Mouse (Mus musculus): ENCODE data around the gene Nkx2-5. TPM values are rescaled to one million over a fixed set of nuclear protein-coding genes. Genes with fewer than 3 reads are reported as not detected.

The Nkx2-5 gene
- polyA plus RNA-seq, 1 experiment from 2014 or later, result not detected

- Histone ChIP-seq H3K36me3 (ENCODE audit: insufficient read depth, low read length) (peaks cover 39% of the 10 kb centered on the region), H3K4me3 (ENCODE audit: low read length) (no peak overlapping the region), H3K27ac (ENCODE audit: low read length) (no peak overlapping the region), H3K9me3 (ENCODE audit: low read length) (no peaks in the 10 kb centered on the region), H3K9ac (replicated peaks; ENCODE audit: low read length) (no peak overlapping the region), H3K4me2 (replicated peaks; ENCODE audit: low read depth, low read length) (no peak overlapping the region), H3K27me3 (ENCODE audit: insufficient read depth, low read length) (no peaks in the 10 kb centered on the region), H3K4me1 (ENCODE audit: insufficient read depth, low read length) (no peaks in the 10 kb centered on the region)
- ATAC-seq (ENCODE audit: low FRiP score, low TSS enrichment), result no peak
- 77% methylated on average over 5 of the region's 5 CpGs for WGBS
These were observed 51.6 kb downstream of the Nkx2-5 start for GRCm38 (mm10) chr17:26793068-26793765.

- Histone ChIP-seq H3K36me3 (ENCODE audit: insufficient read depth, low read length) (peaks cover 45% of the 10 kb centered on the region), H3K27me3 (ENCODE audit: insufficient read depth, low read length) (no peaks in the 10 kb centered on the region), H3K4me1 (ENCODE audit: insufficient read depth, low read length) (no peaks in the 10 kb centered on the region), H3K9ac (replicated peaks; ENCODE audit: low read length) (no peak overlapping the region), H3K4me2 (replicated peaks; ENCODE audit: low read depth, low read length) (no peak overlapping the region), H3K4me3 (ENCODE audit: low read length) (no peak overlapping the region), H3K27ac (ENCODE audit: low read length) (no peak overlapping the region), H3K9me3 (ENCODE audit: low read length) (no peaks in the 10 kb centered on the region)
- WGBS, result 91% methylated on average over 15 of the region's 15 CpGs
- no peak for ATAC-seq (ENCODE audit: low FRiP score, low TSS enrichment)
These were observed 52.7 kb downstream of the Nkx2-5 start for GRCm38 (mm10) chr17:26792096-26792495.

- WGBS, result 66% methylated on average over 7 of the region's 7 CpGs
- ATAC-seq (ENCODE audit: low FRiP score, low TSS enrichment), result no peak
- peaks cover 50% of the 10 kb centered on the region for H3K36me3 ChIP-seq (ENCODE audit: insufficient read depth, low read length)
These were observed 53.2 kb downstream of the Nkx2-5 start for GRCm38 (mm10) chr17:26791580-26791979.

GRCm38 (mm10) chr17:26790269-26791214 lies 54.3 kb downstream of the Nkx2-5 start:
- Histone ChIP-seq H3K9me3 (ENCODE audit: low read length) (no peaks in the 10 kb centered on the region), H3K4me2 (replicated peaks; ENCODE audit: low read depth, low read length) (no peak overlapping the region), H3K27me3 (ENCODE audit: insufficient read depth, low read length) (no peaks in the 10 kb centered on the region), H3K9ac (replicated peaks; ENCODE audit: low read length) (no peak overlapping the region), H3K4me1 (ENCODE audit: insufficient read depth, low read length) (no peaks in the 10 kb centered on the region), H3K36me3 (ENCODE audit: insufficient read depth, low read length) (peaks cover 50% of the 10 kb centered on the region), H3K27ac (ENCODE audit: low read length) (no peak overlapping the region), H3K4me3 (ENCODE audit: low read length) (no peak overlapping the region)
- WGBS, result 77% methylated on average over 11 of the region's 11 CpGs
- ATAC-seq (ENCODE audit: low FRiP score, low TSS enrichment), result no peak

More at GRCm38 (mm10) chr17:26791580-26791979, 53.2 kb downstream of the Nkx2-5 start:
- Histone ChIP-seq H3K27me3 (ENCODE audit: insufficient read depth, low read length) (no peaks in the 10 kb centered on the region), H3K9me3 (ENCODE audit: low read length) (no peaks in the 10 kb centered on the region), H3K4me1 (ENCODE audit: insufficient read depth, low read length) (no peaks in the 10 kb centered on the region), H3K27ac (ENCODE audit: low read length) (no peak overlapping the region), H3K4me3 (ENCODE audit: low read length) (no peak overlapping the region), H3K9ac (replicated peaks; ENCODE audit: low read length) (no peak overlapping the region), H3K4me2 (replicated peaks; ENCODE audit: low read depth, low read length) (no peak overlapping the region)

GRCm38 (mm10) chr17:26789460-26790268 lies 55.1 kb downstream of the Nkx2-5 start:
- H3K36me3 ChIP-seq (ENCODE audit: insufficient read depth, low read length), result peaks cover 50% of the 10 kb centered on the region

GRCm38 (mm10) chr17:26788986-26789385 lies 55.8 kb downstream of the Nkx2-5 start:
- H3K4me3 ChIP-seq (ENCODE audit: low read length), result no peak overlapping the region
- 91% methylated on average over 8 of the region's 8 CpGs for WGBS
- no peak overlapping the region for H3K4me2 ChIP-seq (replicated peaks; ENCODE audit: low read depth, low read length)
- no peak for ATAC-seq (ENCODE audit: low FRiP score, low TSS enrichment)
- no peak overlapping the region for H3K9ac ChIP-seq (replicated peaks; ENCODE audit: low read length)
- no peaks in the 10 kb centered on the region for H3K9me3 ChIP-seq (ENCODE audit: low read length)
- no peaks in the 10 kb centered on the region for H3K27me3 ChIP-seq (ENCODE audit: insufficient read depth, low read length)
- no peaks in the 10 kb centered on the region for H3K4me1 ChIP-seq (ENCODE audit: insufficient read depth, low read length)
- no peak overlapping the region for H3K27ac ChIP-seq (ENCODE audit: low read length)
- H3K36me3 ChIP-seq (ENCODE audit: insufficient read depth, low read length), result peaks cover 50% of the 10 kb centered on the region

More at GRCm38 (mm10) chr17:26789460-26790268, 55.1 kb downstream of the Nkx2-5 start:
- H3K4me3 ChIP-seq (ENCODE audit: low read length), result no peak overlapping the region
- no peaks in the 10 kb centered on the region for H3K9me3 ChIP-seq (ENCODE audit: low read length)
- H3K4me1 ChIP-seq (ENCODE audit: insufficient read depth, low read length), result no peaks in the 10 kb centered on the region
- no peak overlapping the region for H3K4me2 ChIP-seq (replicated peaks; ENCODE audit: low read depth, low read length)
- H3K27me3 ChIP-seq (ENCODE audit: insufficient read depth, low read length), result no peaks in the 10 kb centered on the region
- no peak overlapping the region for H3K9ac ChIP-seq (replicated peaks; ENCODE audit: low read length)
- no peak overlapping the region for H3K27ac ChIP-seq (ENCODE audit: low read length)
- 91% methylated on average over 8 of the region's 8 CpGs for whole genome bisulfite sequencing
- ATAC-seq (ENCODE audit: low FRiP score, low TSS enrichment), result no peak

Other genes with a start within 250 kb of the Nkx2-5 start
- 251 and 271 TPM in 2 replicates for gene Atp6v0e, start 181.8 kb downstream of the Nkx2-5 start, polyA plus RNA-seq (2015; fragmentation: Nextera tagmentation; extraction: Ambion mirVana)
- 5.0 and 9.2 TPM in 2 replicates for gene Crebrf, start 129.4 kb downstream of the Nkx2-5 start, polyA plus RNA-seq (2015; fragmentation: Nextera tagmentation; extraction: Ambion mirVana)
- 53.1 and 57.4 TPM in 2 replicates for gene Bnip1, start 63.9 kb downstream of the Nkx2-5 start, polyA plus RNA-seq (2015; fragmentation: Nextera tagmentation; extraction: Ambion mirVana)
- gene Kifc5b, start 72.1 kb upstream of the Nkx2-5 start, polyA plus RNA-seq (2015; fragmentation: Nextera tagmentation; extraction: Ambion mirVana), result 8.2 and 10.8 TPM in 2 replicates
- 9.3 and 9.4 TPM in 2 replicates for gene Phf1, start 88.0 kb upstream of the Nkx2-5 start, polyA plus RNA-seq (2015; fragmentation: Nextera tagmentation; extraction: Ambion mirVana)
- gene Cuta, start 94.6 kb upstream of the Nkx2-5 start, polyA plus RNA-seq (2015; fragmentation: Nextera tagmentation; extraction: Ambion mirVana), result 187 and 203 TPM in 2 replicates
- 1.1 and 2.2 TPM in 2 replicates for gene Syngap1, start 96.2 kb upstream of the Nkx2-5 start, polyA plus RNA-seq (2015; fragmentation: Nextera tagmentation; extraction: Ambion mirVana)
- 19.9 and 20.1 TPM in 2 replicates for gene Zbtb9, start 128.2 kb upstream of the Nkx2-5 start, polyA plus RNA-seq (2015; fragmentation: Nextera tagmentation; extraction: Ambion mirVana)
- 7.4 and 9.5 TPM in 2 replicates for gene Bak1, start 184.0 kb upstream of the Nkx2-5 start, polyA plus RNA-seq (2015; fragmentation: Nextera tagmentation; extraction: Ambion mirVana)
- gene Itpr3, start 212.3 kb upstream of the Nkx2-5 start, polyA plus RNA-seq (2015; fragmentation: Nextera tagmentation; extraction: Ambion mirVana), result 9.3 and 9.6 TPM in 2 replicates